Mouse (Mus musculus): ENCODE measurements at regions not wholly inside any gene's neighbourhood (a gene's known extent, or its start where the extent isn't known, plus 50 kb on each side); places are given as distances from the start of the nearest gene placed in this dataset.

GRCm38 (mm10) chr13:101289407-101289806 is 456.2 kb upstream of the Slc30a5 start:
- no peak for DNase-seq (ENCODE audit: low read depth, low spot score)

GRCm38 (mm10) chr13:101287131-101287530 is 453.9 kb upstream of the Slc30a5 start:
- DNase-seq (ENCODE audit: low read depth, low spot score), result no peak

GRCm38 (mm10) chr13:101286029-101286917 is 453.0 kb upstream of the Slc30a5 start:
- no peak for DNase-seq (ENCODE audit: low read depth, low spot score)

GRCm38 (mm10) chr13:101278127-101278526 is 444.9 kb upstream of the Slc30a5 start:
- DNase-seq (ENCODE audit: low read depth, low spot score), result no peak

- DNase-seq (ENCODE audit: low read depth, low spot score), result no peak
Measured at GRCm38 (mm10) chr13:101276766-101277165, 443.5 kb upstream of the Slc30a5 start.

- no peak for DNase-seq (ENCODE audit: low read depth, low spot score)
Measured at GRCm38 (mm10) chr13:101274470-101275141, 441.4 kb upstream of the Slc30a5 start.

- DNase-seq (ENCODE audit: low read depth, low spot score), result no peak
Measured at GRCm38 (mm10) chr13:101273321-101273720, 440.1 kb upstream of the Slc30a5 start.

- DNase-seq (ENCODE audit: low read depth, low spot score), result no peak
Measured at GRCm38 (mm10) chr13:101253698-101254468, 420.7 kb upstream of the Slc30a5 start.

- DNase-seq (ENCODE audit: low read depth, low spot score), result no peak
Measured at GRCm38 (mm10) chr13:101249369-101249768, 416.1 kb upstream of the Slc30a5 start.

- no peak for DNase-seq (ENCODE audit: low read depth, low spot score)
Measured at GRCm38 (mm10) chr13:101244326-101244725, 411.1 kb upstream of the Slc30a5 start.

GRCm38 (mm10) chr13:101238860-101239259 is 405.6 kb upstream of the Slc30a5 start:
- no peak for DNase-seq (ENCODE audit: low read depth, low spot score)

GRCm38 (mm10) chr13:101237035-101237434 is 403.8 kb upstream of the Slc30a5 start:
- no peak for DNase-seq (ENCODE audit: low read depth, low spot score)

- DNase-seq (ENCODE audit: low read depth, low spot score), result no peak
Measured at GRCm38 (mm10) chr13:101235846-101236245, 402.6 kb upstream of the Slc30a5 start.

GRCm38 (mm10) chr13:101235110-101235509 is 401.9 kb upstream of the Slc30a5 start:
- no peak for DNase-seq (ENCODE audit: low read depth, low spot score)

- DNase-seq (ENCODE audit: low read depth, low spot score), result no peak
Measured at GRCm38 (mm10) chr13:101234550-101234949, 401.3 kb upstream of the Slc30a5 start.

GRCm38 (mm10) chr13:101233843-101234281 is 400.6 kb upstream of the Slc30a5 start:
- DNase-seq (ENCODE audit: low read depth, low spot score), result no peak

GRCm38 (mm10) chr13:101233181-101233842 is 400.1 kb upstream of the Slc30a5 start:
- no peak for DNase-seq (ENCODE audit: low read depth, low spot score)

- DNase-seq (ENCODE audit: low read depth, low spot score), result no peak
Measured at GRCm38 (mm10) chr13:101229861-101230260, 396.6 kb upstream of the Slc30a5 start.

- no peak for DNase-seq (ENCODE audit: low read depth, low spot score)
Measured at GRCm38 (mm10) chr13:101225366-101225765, 392.1 kb upstream of the Slc30a5 start.

- no peak for DNase-seq (ENCODE audit: low read depth, low spot score)
Measured at GRCm38 (mm10) chr13:101221331-101222043, 388.3 kb upstream of the Slc30a5 start.

- no peak for DNase-seq (ENCODE audit: low read depth, low spot score)
Measured at GRCm38 (mm10) chr13:101219568-101219967, 386.3 kb upstream of the Slc30a5 start.
